Mouse (Mus musculus): ENCODE results near the gene Vmn2r97. TPM values are rescaled to one million over a fixed set of nuclear protein-coding genes. Genes with fewer than 3 reads are reported as not detected.
"Not testable (repeated sequence)": the region's sequence is repeated elsewhere in the genome, so short reads cannot be mapped to it uniquely, and the experiment has no call there.

The Vmn2r97 gene
- 0.04 TPM in 1 of 2 replicates, not detected in the other for polyA plus RNA-seq (2016; fragmentation: Nextera tagmentation; extraction: Ambion mirVana)

- not testable (repeated sequence) for H3K9me3 ChIP-seq (replicated peaks); H3K9ac ChIP-seq; H3K36me3 ChIP-seq; H3K4me2 ChIP-seq; H3K4me3 ChIP-seq; H3K27me3 ChIP-seq (replicated peaks); H3K27ac ChIP-seq (ENCODE audit: poor library complexity, severe bottlenecking); H3K4me1 ChIP-seq (replicated peaks); ATAC-seq (ENCODE audit: insufficient number of reproducible peaks, low FRiP score)
- 63% methylated on average over 2 of the region's 2 CpGs for WGBS
Measured at GRCm38 (mm10) chr17:18914000-18914399, at the start of gene Vmn2r97. Gene Vmn2r97, plus strand, starts transcription at chr17:18914300.

- ATAC-seq (ENCODE audit: insufficient number of reproducible peaks, low FRiP score); H3K4me3 ChIP-seq; H3K27me3 ChIP-seq (replicated peaks); H3K4me2 ChIP-seq; H3K4me1 ChIP-seq (replicated peaks); H3K36me3 ChIP-seq; H3K9me3 ChIP-seq (replicated peaks); H3K27ac ChIP-seq (ENCODE audit: poor library complexity, severe bottlenecking); H3K9ac ChIP-seq: not testable (repeated sequence)
- 58% methylated on average over 2 of the region's 2 CpGs for WGBS
Measured at GRCm38 (mm10) chr17:18882436-18882835, 31.7 kb upstream of the Vmn2r97 start.

DNA sequence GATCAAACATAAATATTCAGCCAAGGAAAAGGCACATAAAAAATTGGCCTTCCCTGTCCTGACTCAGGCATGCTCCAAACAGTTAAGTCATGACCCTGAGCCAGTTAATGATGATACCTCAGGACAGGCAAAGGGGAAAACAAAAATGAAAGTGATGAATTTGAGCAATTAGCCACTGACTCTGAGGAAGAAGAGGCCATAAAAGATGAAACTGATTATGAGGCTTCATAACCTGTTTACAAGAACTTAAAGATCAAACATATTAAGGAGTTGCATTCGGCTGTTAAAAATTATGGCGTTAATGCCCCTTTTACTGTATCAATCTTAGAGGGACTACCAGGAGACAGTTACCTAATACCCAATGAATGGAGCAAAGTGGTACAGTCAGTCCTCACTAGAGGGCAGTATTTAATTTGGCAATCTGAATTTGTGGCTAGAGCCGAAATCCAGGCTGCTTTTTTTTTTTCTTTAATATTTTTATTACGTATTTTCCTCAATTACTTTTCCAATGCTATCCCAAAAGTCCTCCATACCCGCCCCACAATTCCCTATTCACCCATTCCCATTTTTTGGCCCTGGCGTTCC is 24.3 kb upstream of the Vmn2r97 start:
- 77% methylated on average over 6 of the region's 6 CpGs for WGBS
- Histone ChIP-seq H3K36me3 (no peaks in the 10 kb centered on the region), H3K9ac (no peak overlapping the region), H3K9me3 (replicated peaks) (0 out of 2 replicates have a peak, but pooled peaks cover 7% of the 10 kb centered on the region), H3K4me2 (no peak overlapping the region), H3K4me1 (replicated peaks) (no peaks in the 10 kb centered on the region), H3K4me3 (no peak overlapping the region), H3K27ac (ENCODE audit: poor library complexity, severe bottlenecking) (no peak overlapping the region), H3K27me3 (replicated peaks) (no peaks in the 10 kb centered on the region)
- no peak for ATAC-seq (ENCODE audit: insufficient number of reproducible peaks, low FRiP score)

GRCm38 (mm10) chr17:18957800-18958199 is 43.7 kb downstream of the Vmn2r97 start:
- H3K27ac ChIP-seq (ENCODE audit: poor library complexity, severe bottlenecking); H3K9ac ChIP-seq; H3K4me1 ChIP-seq (replicated peaks); H3K36me3 ChIP-seq; ATAC-seq (ENCODE audit: insufficient number of reproducible peaks, low FRiP score); H3K4me2 ChIP-seq; H3K4me3 ChIP-seq; H3K27me3 ChIP-seq (replicated peaks): not testable (repeated sequence)
- WGBS = 48% methylated on average over 1 of the region's 1 CpGs
- H3K9me3 ChIP-seq (replicated peaks) = peaks cover 54% of the 10 kb centered on the region

GRCm38 (mm10) chr17:18968371-18969275 is 54.5 kb downstream of the Vmn2r97 start:
- Histone ChIP-seq H3K4me3 (no peak overlapping the region), H3K4me1 (replicated peaks) (no peaks in the 10 kb centered on the region), H3K4me2 (no peak overlapping the region), H3K36me3 (no peaks in the 10 kb centered on the region), H3K9me3 (replicated peaks) (peaks cover 41% of the 10 kb centered on the region), H3K27me3 (replicated peaks) (no peaks in the 10 kb centered on the region), H3K9ac (no peak overlapping the region), H3K27ac (ENCODE audit: poor library complexity, severe bottlenecking) (no peak overlapping the region)
- WGBS = 84% methylated on average over 29 of the region's 29 CpGs
- no peak for ATAC-seq (ENCODE audit: insufficient number of reproducible peaks, low FRiP score)

Other genes starting within 250 kb of the Vmn2r97 start
- gene Vmn2r98, start 139.2 kb downstream of the Vmn2r97 start, polyA plus RNA-seq (2016; fragmentation: Nextera tagmentation; extraction: Ambion mirVana) = not detected in 2 replicates

Data from heart, embryonic 12.5 days (tissue).